Mouse (Mus musculus): ENCODE data around the gene Tspan12.
"Not testable (repeated sequence)": the region's sequence is repeated elsewhere in the genome, so short reads cannot be mapped to it uniquely, and the experiment has no call there.

Gene Tspan12

GRCm38 (mm10) chr6:21828001-21828400 is 24.3 kb downstream of the Tspan12 start:
- no peak for DNase-seq

GRCm38 (mm10) chr6:21823694-21824093 is 28.6 kb downstream of the Tspan12 start:
- DNase-seq, result no peak

- DNase-seq, result no peak
These were observed 29.0 kb downstream of the Tspan12 start for GRCm38 (mm10) chr6:21823281-21823680.

- DNase-seq, result no peak
These were observed 29.6 kb downstream of the Tspan12 start for GRCm38 (mm10) chr6:21822721-21823134.

GRCm38 (mm10) chr6:21818107-21818807 is 34.1 kb downstream of the Tspan12 start:
- no peak for DNase-seq

GRCm38 (mm10) chr6:21806005-21806404 is 46.3 kb downstream of the Tspan12 start:
- no peak for DNase-seq

- no peak for DNase-seq
These were observed 47.2 kb downstream of the Tspan12 start for GRCm38 (mm10) chr6:21805013-21805570.

GRCm38 (mm10) chr6:21803483-21804340 is 48.6 kb downstream of the Tspan12 start:
- no peak for DNase-seq

- no peak for DNase-seq
These were observed 53.7 kb downstream of the Tspan12 start for GRCm38 (mm10) chr6:21798581-21798980.

- DNase-seq, result no peak
These were observed 55.2 kb downstream of the Tspan12 start for GRCm38 (mm10) chr6:21797087-21797486.

GRCm38 (mm10) chr6:21796413-21796812 is 55.9 kb downstream of the Tspan12 start:
- DNase-seq, result no peak

GRCm38 (mm10) chr6:21795410-21795809 is 56.9 kb downstream of the Tspan12 start:
- no peak for DNase-seq

GRCm38 (mm10) chr6:21795072-21795407 is 57.3 kb downstream of the Tspan12 start:
- DNase-seq, result peak; percentile 69

GRCm38 (mm10) chr6:21794337-21795071 is 57.8 kb downstream of the Tspan12 start:
- no peak for DNase-seq

- no peak for DNase-seq
These were observed 61.0 kb downstream of the Tspan12 start for GRCm38 (mm10) chr6:21791307-21791706.

GRCm38 (mm10) chr6:21790550-21791086 is 61.7 kb downstream of the Tspan12 start:
- DNase-seq, result no peak

- DNase-seq, result no peak
These were observed 62.3 kb downstream of the Tspan12 start for GRCm38 (mm10) chr6:21790036-21790435.

GRCm38 (mm10) chr6:21789582-21789981 is 62.7 kb downstream of the Tspan12 start:
- DNase-seq, result not testable (repeated sequence)

- no peak for DNase-seq
These were observed 64.6 kb downstream of the Tspan12 start for GRCm38 (mm10) chr6:21787757-21788156.

GRCm38 (mm10) chr6:21787274-21787673 is 65.0 kb downstream of the Tspan12 start:
- DNase-seq, result no peak

- no peak for DNase-seq
These were observed 78.0 kb downstream of the Tspan12 start for GRCm38 (mm10) chr6:21774213-21774916.

- DNase-seq, result no peak
These were observed 82.9 kb downstream of the Tspan12 start for GRCm38 (mm10) chr6:21769447-21769809.

All from right cerebral cortex, postnatal 4 days (tissue).